Mouse (Mus musculus) MEL (cell line): ENCODE measurements around the gene Osbpl8.

Source experiments
- CHD1 ChIP-seq: IDR thresholded peaks from 2 replicates; pipeline ENCODE4 v1.6.1; 2012; ENCODE audit warnings: low read depth, mild to moderate bottlenecking, inconsistent platforms, low read length, improper control_type of control experiment
- CTCF ChIP-seq, 3 experiments: IDR thresholded peaks in 2 of 3; conservative IDR thresholded peaks in 1 of 3; 2 replicates each; pipeline ENCODE4 v1.5.1; 2011 to 2012; ENCODE audit warnings: low read length in 3 of 3, low read depth in 2 of 3, mild to moderate bottlenecking in 2 of 3, improper control_type of control experiment in 1 of 3, inconsistent platforms in 1 of 3, mixed read lengths in 1 of 3, moderate library complexity in 1 of 3; ENCODE audit not compliant: control insufficient read depth in 1 of 3, insufficient read depth in 1 of 3, poor library complexity in 1 of 3, severe bottlenecking in 1 of 3
- GATA1 ChIP-seq: IDR thresholded peaks from 2 replicates; pipeline ENCODE4 v1.6.1; 2011; ENCODE audit warnings: low read depth, low read length, improper control_type of control experiment
- MAX ChIP-seq: IDR thresholded peaks from 2 replicates; pipeline ENCODE4 v1.6.1; 2011; ENCODE audit warnings: low read length, improper control_type of control experiment
- TAL1 ChIP-seq: IDR thresholded peaks from 2 replicates; pipeline ENCODE4 v1.6.1; 2012; ENCODE audit warnings: mild to moderate bottlenecking, inconsistent platforms, low read length, moderate library complexity, mixed read lengths

- TF ChIP-seq GATA1 (no peak), CTCF (IDR thresholded peaks at IDR 0.05 in 2 of 3, conservative IDR thresholded peaks at IDR 0.05 in 1 of 3; ENCODE audit: control insufficient read depth in 1 of 3, insufficient read depth in 1 of 3, low read depth in 2 of 3, low read length in 3 of 3, poor library complexity in 1 of 3, severe bottlenecking in 1 of 3) (no peak), CHD1 (no peak), TAL1 (no peak), MAX (no peak)
Observed at GRCm38 (mm10) chr10:111308850-111309501, 144.4 kb downstream of the Osbpl8 start.
